Mouse (Mus musculus) kidney, postnatal 4 days (tissue): ENCODE results near the gene Dhrs2.

ENCODE experiments used
- DNase-seq, 2 experiments: peaks; one replicate each; pipeline ENCODE4 v3.0.0; 2021; ENCODE audit warnings: mixed read lengths in 2 of 2

The Dhrs2 gene

DNA sequence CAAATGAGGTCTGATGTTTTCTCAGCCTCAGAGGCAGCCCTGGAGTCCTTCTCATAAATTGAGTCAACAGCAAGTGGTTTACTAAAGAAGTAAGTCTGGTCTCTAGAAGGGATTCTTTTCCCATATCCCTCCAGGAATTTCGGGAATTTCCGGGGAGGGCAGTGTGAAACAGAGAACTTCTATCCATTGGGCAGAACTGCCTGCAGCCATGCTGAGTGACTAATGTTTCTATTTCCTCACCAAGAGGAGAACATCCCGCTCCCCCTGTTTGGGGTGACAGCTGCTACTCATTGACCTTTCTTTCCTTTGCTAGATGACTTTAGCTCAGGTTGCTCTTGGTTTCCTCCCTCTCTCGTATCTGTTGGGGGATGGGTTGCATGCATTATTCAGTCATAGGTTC is 31.8 kb downstream of the Dhrs2 start:
- no peak for DNase-seq

DNA sequence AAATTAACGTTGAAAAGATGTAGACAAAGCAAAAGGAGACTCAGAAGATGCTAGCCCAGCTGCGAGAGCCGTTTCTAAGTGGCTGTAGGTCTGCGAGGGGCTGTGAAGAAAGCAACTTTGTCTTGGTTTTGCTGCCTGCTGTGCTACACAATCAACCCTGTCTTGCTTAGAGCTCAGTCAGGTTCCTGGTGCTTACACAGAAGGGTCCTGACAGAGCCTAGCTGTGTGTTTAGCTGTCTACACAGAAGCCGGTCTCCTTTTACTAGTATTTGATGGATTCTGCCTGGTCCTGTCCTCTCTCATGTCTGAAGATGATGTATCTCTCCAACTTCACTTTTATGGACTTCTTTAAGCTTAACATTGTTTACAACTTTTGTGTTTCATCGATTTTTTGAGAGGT is 33.6 kb downstream of the Dhrs2 start:
- DNase-seq, result no peak

DNA sequence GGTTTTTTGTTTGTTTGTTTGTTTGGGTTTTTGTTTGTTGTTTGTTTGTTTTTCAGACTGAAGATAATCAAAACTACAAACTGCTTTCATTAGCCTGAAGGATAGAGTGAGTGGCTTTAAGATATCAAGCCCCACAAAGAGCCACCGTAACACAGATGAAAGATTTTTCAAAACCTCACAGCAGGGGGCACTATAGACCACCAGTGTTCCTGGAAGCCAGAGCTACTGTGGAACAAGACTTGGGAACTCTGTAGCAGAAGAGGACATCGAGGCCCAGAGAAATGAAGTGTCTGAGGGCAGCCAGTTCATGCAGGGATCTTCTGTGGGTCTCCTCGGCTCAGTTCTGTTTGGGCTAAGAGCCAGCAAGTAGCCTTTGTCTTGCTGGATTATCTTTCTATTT is 49.4 kb downstream of the Dhrs2 start:
- DNase-seq, result peak; percentile 50 to 54

GRCm38 (mm10) chr14:55273023-55273422 is 51.2 kb downstream of the Dhrs2 start:
- no peak for DNase-seq

DNA sequence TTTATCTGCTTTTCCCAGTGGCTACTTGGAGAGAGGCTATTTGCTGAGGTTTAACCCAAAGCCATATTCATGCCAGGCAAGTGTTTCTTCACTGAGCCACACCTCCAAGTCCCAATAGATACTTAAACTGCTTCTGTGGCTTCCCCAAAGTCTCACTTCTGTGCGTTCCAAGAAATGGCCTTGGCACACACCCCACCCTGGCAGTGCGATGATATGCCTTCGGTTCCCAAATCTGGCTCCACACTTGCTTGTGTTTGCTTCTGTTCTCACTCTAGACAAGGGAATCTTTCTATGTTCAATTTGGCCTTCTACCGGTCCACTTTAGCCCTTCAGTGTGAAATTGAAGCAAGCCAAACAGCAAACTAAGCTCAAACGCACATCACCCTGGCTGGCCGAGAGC is 53.0 kb downstream of the Dhrs2 start:
- no peak for DNase-seq

DNA sequence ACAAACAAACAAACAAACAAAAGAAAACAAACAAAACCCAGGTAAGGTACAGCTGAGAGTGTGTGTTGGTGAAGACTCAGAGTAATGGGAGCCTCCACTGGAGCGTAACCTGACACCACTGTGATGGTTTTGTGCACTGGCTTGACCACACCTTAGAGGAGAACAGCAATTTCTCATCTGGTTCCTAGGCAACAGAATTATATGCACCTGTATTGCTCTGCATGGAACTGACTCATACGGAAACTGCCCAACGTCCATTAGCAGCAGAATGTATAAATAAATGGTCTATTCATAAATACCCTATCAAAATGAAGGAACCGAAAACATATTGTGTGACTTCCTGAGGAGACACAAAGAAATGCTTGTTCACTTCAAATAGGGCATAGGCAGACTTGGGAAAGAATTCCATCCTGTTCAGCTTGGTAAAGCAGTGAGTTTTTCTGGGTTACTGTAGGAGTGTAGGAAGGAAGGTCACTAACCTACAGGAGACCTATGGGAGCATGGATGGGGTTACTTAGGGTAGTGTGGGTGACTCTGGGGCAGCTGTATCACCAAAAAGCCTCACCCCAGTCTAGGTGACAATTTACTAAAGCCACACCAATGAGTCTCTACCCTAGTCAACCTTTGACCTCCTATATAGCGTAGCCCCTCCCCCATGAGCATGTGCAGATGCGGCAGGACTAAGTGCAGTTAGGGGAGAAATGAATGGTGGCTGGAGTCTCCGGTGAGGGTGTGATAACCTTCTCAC is 57.7 kb downstream of the Dhrs2 start:
- no peak for DNase-seq
